Mouse (Mus musculus): ENCODE measurements around the gene Gm5475. TPM values are rescaled to one million over a fixed set of nuclear protein-coding genes. Genes with fewer than 3 reads are reported as not detected.
A peak's percentile ranks its signal among the peaks of the same experiment; 100 is the strongest.

Gm5475 gene
- total and polyA plus RNA-seq, 3 experiments: not detected

GRCm38 (mm10) chr15:100422899-100423860, 1.2 kb downstream of the Gm5475 start (continued):
- TF ChIP-seq MAZ (IDR thresholded peaks at IDR 0.05; ENCODE audit: low read depth, low read length) (no peak), CTCF (conservative IDR thresholded peaks at IDR 0.05 in 1 of 2, IDR thresholded peaks at IDR 0.05 in 1 of 2; ENCODE audit: low read depth in 2 of 2, low read length in 2 of 2) (no peak), TCF12 (IDR thresholded peaks at IDR 0.05; ENCODE audit: low read depth, low read length) (peak; percentile 54; the same call in 1 of the 2 replicates), ELF1 (IDR thresholded peaks at IDR 0.05; ENCODE audit: low read depth, low read length) (no peak), CHD2 (IDR thresholded peaks at IDR 0.05; ENCODE audit: low read length) (peak; percentile 54; the same call in 1 of the 2 replicates), BHLHE40 (IDR thresholded peaks at IDR 0.05; ENCODE audit: low read depth, low read length) (no peak), SMC3 (IDR thresholded peaks at IDR 0.05; ENCODE audit: low read depth, low read length) (no peak), NELFE (IDR thresholded peaks at IDR 0.05; ENCODE audit: low read depth, low read length) (peak; percentile 77), ZNF384 (IDR thresholded peaks at IDR 0.05; ENCODE audit: low read depth, low read length) (no peak; the same call in 1 of the 2 replicates), MAX (IDR thresholded peaks at IDR 0.05; ENCODE audit: low read length) (no peak), NRF1 (IDR thresholded peaks at IDR 0.05; ENCODE audit: low read depth, low read length) (peak; percentile 13; the same call in 1 of the 2 replicates), HCFC1 (IDR thresholded peaks at IDR 0.05; ENCODE audit: low read depth, low read length) (peak; percentile 74), MAFK (IDR thresholded peaks at IDR 0.05; ENCODE audit: insufficient replicate concordance, low read length) (no peak), SIN3A (IDR thresholded peaks at IDR 0.05; ENCODE audit: low read length) (peak; percentile 49; the same call in 1 of the 2 replicates)

GRCm38 (mm10) chr15:100423916-100424315, 2.0 kb downstream of the Gm5475 start:
- dilution Hi-C loops (cut with MboI; ENCODE audit: extremely low pct_ligation_motif_present, extremely low pct_unique_long_range_greater_than_20kb, low sequenced_read_pairs) (no loop called here), in situ Hi-C loops (cut with MboI; ENCODE audit: low pct_ligation_motif_present, low pct_unique_long_range_greater_than_20kb, low sequenced_read_pairs) (no loop called here)
- Histone ChIP-seq H3K9ac (ENCODE audit: insufficient read depth, low read depth) (no peak overlapping the region), H3K9me3 (replicated peaks; ENCODE audit: low read length) (no peaks in the 10 kb centered on the region), H3K4me1 (ENCODE audit: control insufficient read depth in 1 of 2, insufficient read depth in 2 of 2) (peaks cover 3 to 31% of the 10 kb centered on the region in 2 experiments; a peak in 3 of 4 replicates), H3K36me3 (replicated peaks in 1 of 2; ENCODE audit: control insufficient read depth in 1 of 2, insufficient read depth in 1 of 2, low read length in 1 of 2) (peaks cover 0 to 2% of the 10 kb centered on the region in 2 experiments), H3K4me2 (ENCODE audit: insufficient read depth, low read depth, poor library complexity, severe bottlenecking) (peak overlapping the region; percentile 98), H3K4me3 (replicated peaks in 1 of 3; ENCODE audit: low read depth in 2 of 3, low read length in 2 of 3, poor library complexity in 1 of 3) (peak overlapping the region; percentile 2 to 40 (median 37)), H3K79me2 (replicated peaks; ENCODE audit: control insufficient read depth, extremely low read depth, insufficient read depth, poor library complexity, severe bottlenecking) (no peaks in the 10 kb centered on the region), H3K27me3 (replicated peaks) (peaks cover 52% of the 10 kb centered on the region), H3K27ac (ENCODE audit: insufficient read depth, low read depth) (no peak overlapping the region)
- no peak for DNase-seq (ENCODE audit: extremely low read depth)
- TF ChIP-seq UBTF (IDR thresholded peaks at IDR 0.05; ENCODE audit: low read depth, low read length): 0 out of 2 replicates have a peak, but pooled peaks have one; percentile 54
- TF ChIP-seq RAD21 (IDR thresholded peaks at IDR 0.05; ENCODE audit: low read depth, low read length): no peak; the same call in 1 of the 2 replicates
- TF ChIP-seq RCOR1 (conservative IDR thresholded peaks at IDR 0.05; ENCODE audit: low read depth, low read length): no peak
- no peak for TF ChIP-seq MAFK (IDR thresholded peaks at IDR 0.05; ENCODE audit: insufficient replicate concordance, low read length)
- TF ChIP-seq TCF12 (IDR thresholded peaks at IDR 0.05; ENCODE audit: low read depth, low read length): no peak
- no peak for TF ChIP-seq NRF1 (IDR thresholded peaks at IDR 0.05; ENCODE audit: low read depth, low read length)
- TF ChIP-seq ZNF384 (IDR thresholded peaks at IDR 0.05; ENCODE audit: low read depth, low read length): no peak
- TF ChIP-seq TBP (conservative IDR thresholded peaks at IDR 0.05; ENCODE audit: low read depth, low read length): 0 out of 2 replicates have a peak, but pooled peaks have one; percentile 33
- 0 out of 2 replicates have a peak, but pooled peaks have one; percentile 18 for TF ChIP-seq MXI1 (IDR thresholded peaks at IDR 0.05; ENCODE audit: low read depth, low read length)
- no peak for TF ChIP-seq CHD1 (IDR thresholded peaks at IDR 0.05; ENCODE audit: low read depth, low read length)
- TF ChIP-seq CTCF (conservative IDR thresholded peaks at IDR 0.05 in 1 of 2, IDR thresholded peaks at IDR 0.05 in 1 of 2; ENCODE audit: low read depth in 2 of 2, low read length in 2 of 2): peak in 1 of 2 experiments; percentile 16; a peak in 2 of 4 replicates
